Mouse (Mus musculus): Measurements from ENCODE around the gene 2210016F16Rik. TPM values are rescaled to one million over a fixed set of nuclear protein-coding genes. Genes with fewer than 3 reads are reported as not detected.
"Not testable (repeated sequence)": the region's sequence is repeated elsewhere in the genome, so short reads cannot be mapped to it uniquely, and the experiment has no call there.

Gene 2210016F16Rik
- 12.2 and 17.8 TPM in 2 replicates for total RNA-seq (2014; fragmentation: Nextera tagmentation)
- total RNA-seq (2017), result 10.6 and 16.6 TPM in 2 replicates

GRCm38 (mm10) chr13:58384779-58385546 is at the start of gene 2210016F16Rik:
TSS of gene 2210016F16Rik (minus strand) at chr13:58385225.
- ATAC-seq (replicated peaks; ENCODE audit: poor library complexity, severe bottlenecking), result peak; percentile 63

- no peak for ATAC-seq (replicated peaks; ENCODE audit: poor library complexity, severe bottlenecking)
These were observed 38.1 kb upstream of the 2210016F16Rik start for GRCm38 (mm10) chr13:58423061-58423660.

- no peak for ATAC-seq (replicated peaks; ENCODE audit: poor library complexity, severe bottlenecking)
These were observed 37.2 kb upstream of the 2210016F16Rik start for GRCm38 (mm10) chr13:58422242-58422641.

GRCm38 (mm10) chr13:58421026-58421425 is 36.0 kb upstream of the 2210016F16Rik start:
- ATAC-seq (replicated peaks; ENCODE audit: poor library complexity, severe bottlenecking), result no peak

GRCm38 (mm10) chr13:58419266-58419665 is 34.2 kb upstream of the 2210016F16Rik start:
- ATAC-seq (replicated peaks; ENCODE audit: poor library complexity, severe bottlenecking), result no peak

GRCm38 (mm10) chr13:58418656-58419055 is 33.6 kb upstream of the 2210016F16Rik start:
- no peak for ATAC-seq (replicated peaks; ENCODE audit: poor library complexity, severe bottlenecking)

GRCm38 (mm10) chr13:58415838-58416237 is 30.8 kb upstream of the 2210016F16Rik start:
- ATAC-seq (replicated peaks; ENCODE audit: poor library complexity, severe bottlenecking), result no peak

- no peak for ATAC-seq (replicated peaks; ENCODE audit: poor library complexity, severe bottlenecking)
These were observed 30.3 kb upstream of the 2210016F16Rik start for GRCm38 (mm10) chr13:58415374-58415773.

- no peak for ATAC-seq (replicated peaks; ENCODE audit: poor library complexity, severe bottlenecking)
These were observed 26.0 kb upstream of the 2210016F16Rik start for GRCm38 (mm10) chr13:58411073-58411472.

GRCm38 (mm10) chr13:58403243-58403642 is 18.2 kb upstream of the 2210016F16Rik start, which contains the start of gene Hnrnpk:
TSS of gene Hnrnpk (minus strand) at chr13:58403343.
- ATAC-seq (replicated peaks; ENCODE audit: poor library complexity, severe bottlenecking), result not testable (repeated sequence)

GRCm38 (mm10) chr13:58402744-58403110 is 17.7 kb upstream of the 2210016F16Rik start:
- ATAC-seq (replicated peaks; ENCODE audit: poor library complexity, severe bottlenecking), result no peak; the same call in 1 of the 2 replicates

- ATAC-seq (replicated peaks; ENCODE audit: poor library complexity, severe bottlenecking), result peak; percentile 81
These were observed 17.1 kb upstream of the 2210016F16Rik start, which contains the start of gene Rmi1 for GRCm38 (mm10) chr13:58402003-58402743. TSS of gene Rmi1 (plus strand) at chr13:58402248.

- peak; percentile 34 for ATAC-seq (replicated peaks; ENCODE audit: poor library complexity, severe bottlenecking)
These were observed 16.3 kb upstream of the 2210016F16Rik start for GRCm38 (mm10) chr13:58401135-58402002.

- ATAC-seq (replicated peaks; ENCODE audit: poor library complexity, severe bottlenecking), result no peak
These were observed 15.6 kb upstream of the 2210016F16Rik start for GRCm38 (mm10) chr13:58400576-58400975.

- no peak for ATAC-seq (replicated peaks; ENCODE audit: poor library complexity, severe bottlenecking)
These were observed 12.6 kb upstream of the 2210016F16Rik start for GRCm38 (mm10) chr13:58397651-58398050.

- ATAC-seq (replicated peaks; ENCODE audit: poor library complexity, severe bottlenecking), result not testable (repeated sequence)
These were observed 9.4 kb upstream of the 2210016F16Rik start for GRCm38 (mm10) chr13:58394392-58394791.

- peak; percentile 29 for ATAC-seq (replicated peaks; ENCODE audit: poor library complexity, severe bottlenecking)
These were observed 4.4 kb upstream of the 2210016F16Rik start for GRCm38 (mm10) chr13:58389324-58389951.

- no peak for ATAC-seq (replicated peaks; ENCODE audit: poor library complexity, severe bottlenecking)
These were observed 3.4 kb upstream of the 2210016F16Rik start for GRCm38 (mm10) chr13:58388379-58388778.

GRCm38 (mm10) chr13:58387948-58388347 is 2.9 kb upstream of the 2210016F16Rik start:
- peak; percentile 54 for ATAC-seq (replicated peaks; ENCODE audit: poor library complexity, severe bottlenecking)
